Comparison of ENCODE assay signal across 25 mouse cellular contexts in genomic region chr2:34764801-34765200, GRCm38 (mm10). TPM values are rescaled to one million over a fixed set of nuclear protein-coding genes. Genes with fewer than 3 reads are reported as not detected.
A peak's percentile ranks its signal among the peaks of the same experiment; 100 is the strongest.
DNase-seq lines count a peak whose midpoint lies in the region; ATAC-seq lines count a peak whose summit lies in the region.
"Had no signal": no experiment of that assay in that cellular context is flagged by ENCODE, and none has a peak within 500 bp of the region (broad histone marks: within the 10 kb centered on the region; RNA-seq: fewer than 3 reads in every experiment).

No protein-coding gene starts in this region.

- DNase-seq in heart, adult 11 months = peak; percentile 14
- DNase-seq in ES-CJ7 (ENCODE audit: low read depth, low spot score) = peak; percentile 38
- peak; percentile 57 for DNase-seq in ZHBTc4 (ENCODE audit: low read depth, low spot score)
- DNase-seq in liver = no peak
- DNase-seq: adrenal gland, postnatal 14 days; B cell, adult 2 months; cerebellum, adult 11 months; cerebellum, adult 2 months; cerebellum, adult 9-11 months; cerebellum, postnatal 25 days; gastrocnemius, postnatal 10 days; gastrocnemius, postnatal 36 days; heart, postnatal 10 days; heart, postnatal 36 days had no signal

- no peaks in the 10 kb centered on the region for H3K9me3 ChIP-seq in heart, embryonic 12.5 days (replicated peaks)
- no peaks in the 10 kb centered on the region for H3K9me3 ChIP-seq in hindbrain, embryonic 13.5 days
- H3K9me3 ChIP-seq: embryonic facial prominence, embryonic 15.5 days; forebrain, embryonic 15.5 days; heart, embryonic 15.5 days; hindbrain, embryonic 10.5 days had no signal

- no peaks in the 10 kb centered on the region for H3K4me1 ChIP-seq in heart, embryonic 12.5 days (replicated peaks)
- no peaks in the 10 kb centered on the region for H3K4me1 ChIP-seq in hindbrain, embryonic 13.5 days (replicated peaks)
- H3K4me1 ChIP-seq: embryonic facial prominence, embryonic 12.5 days; embryonic facial prominence, embryonic 15.5 days; forebrain, embryonic 15.5 days; heart, embryonic 15.5 days; hindbrain, embryonic 10.5 days had no signal

- H3K36me3 ChIP-seq in heart, embryonic 12.5 days = no peaks in the 10 kb centered on the region
- no peaks in the 10 kb centered on the region for H3K36me3 ChIP-seq in hindbrain, embryonic 13.5 days
- H3K36me3 ChIP-seq: embryonic facial prominence, embryonic 12.5 days; embryonic facial prominence, embryonic 15.5 days; forebrain, embryonic 15.5 days; heart, embryonic 15.5 days; hindbrain, embryonic 10.5 days had no signal

- no peaks in the 10 kb centered on the region for H3K27me3 ChIP-seq in heart, embryonic 12.5 days (replicated peaks)
- H3K27me3 ChIP-seq in hindbrain, embryonic 13.5 days = no peaks in the 10 kb centered on the region
- H3K27me3 ChIP-seq: CH12.LX; embryonic facial prominence, embryonic 12.5 days; embryonic facial prominence, embryonic 15.5 days; forebrain, embryonic 15.5 days; heart, embryonic 15.5 days had no signal

- no peak overlapping the region for H3K9ac ChIP-seq in heart, embryonic 12.5 days
- H3K9ac ChIP-seq in hindbrain, embryonic 13.5 days = no peak overlapping the region
- H3K9ac ChIP-seq: embryonic facial prominence, embryonic 12.5 days; embryonic facial prominence, embryonic 15.5 days; forebrain, embryonic 15.5 days; heart, embryonic 15.5 days; hindbrain, embryonic 14.5 days had no signal

- no peak overlapping the region for H3K4me3 ChIP-seq in heart, embryonic 12.5 days
- no peak overlapping the region for H3K4me3 ChIP-seq in hindbrain, embryonic 13.5 days
- H3K4me3 ChIP-seq: embryonic facial prominence, embryonic 12.5 days; embryonic facial prominence, embryonic 15.5 days; forebrain, embryonic 15.5 days; heart, embryonic 15.5 days; hindbrain, embryonic 10.5 days had no signal

- ATAC-seq in heart, embryonic 12.5 days (ENCODE audit: insufficient number of reproducible peaks, low FRiP score) = no peak
- ATAC-seq in hindbrain, embryonic 13.5 days (ENCODE audit: low FRiP score) = no peak
- ATAC-seq: forebrain, embryonic 15.5 days; intestine, postnatal 0 days had no signal

- 88% methylated on average over 5 of the region's 12 CpGs for WGBS in heart, embryonic 12.5 days
- 82% methylated on average over 11 of the region's 12 CpGs for whole genome bisulfite sequencing in hindbrain, embryonic 13.5 days

- H3K4me2 ChIP-seq in heart, embryonic 12.5 days = no peak overlapping the region
- H3K4me2 ChIP-seq in hindbrain, embryonic 13.5 days = no peak overlapping the region
- H3K4me2 ChIP-seq: embryonic facial prominence, embryonic 12.5 days; embryonic facial prominence, embryonic 15.5 days; forebrain, embryonic 15.5 days; heart, embryonic 11.5 days; heart, embryonic 15.5 days; hindbrain, embryonic 14.5 days had no signal

- H3K27ac ChIP-seq in heart, embryonic 12.5 days (ENCODE audit: poor library complexity, severe bottlenecking) = no peak overlapping the region
- H3K27ac ChIP-seq in hindbrain, embryonic 13.5 days = no peak overlapping the region
- H3K27ac ChIP-seq: embryonic facial prominence, embryonic 12.5 days; embryonic facial prominence, embryonic 15.5 days; forebrain, embryonic 15.5 days; heart, embryonic 15.5 days; hindbrain, embryonic 10.5 days; hindbrain, embryonic 14.5 days had no signal

RNA-seq across cellular contexts. Expression of gene Hspa5, which starts 7.0 kb away (rescaled TPM):
- 916 and 917 TPM in 2 replicates for polyA plus RNA-seq in heart, embryonic 12.5 days (2016; fragmentation: Nextera tagmentation; extraction: Ambion mirVana)
- 438 and 458 TPM in 2 replicates for polyA plus RNA-seq in hindbrain, embryonic 13.5 days (2015; fragmentation: Nextera tagmentation; extraction: Ambion mirVana)

RNA-seq across cellular contexts. Expression of gene Gapvd1, which starts 9.8 kb away (rescaled TPM):
- 78.5 and 81.3 TPM in 2 replicates for polyA plus RNA-seq in heart, embryonic 12.5 days (2016; fragmentation: Nextera tagmentation; extraction: Ambion mirVana)
- 122 and 129 TPM in 2 replicates for polyA plus RNA-seq in hindbrain, embryonic 13.5 days (2015; fragmentation: Nextera tagmentation; extraction: Ambion mirVana)

RNA-seq across cellular contexts. Expression of gene Rabepk, which starts 34.9 kb away (rescaled TPM):
- polyA plus RNA-seq in heart, embryonic 12.5 days (2016; fragmentation: Nextera tagmentation; extraction: Ambion mirVana) = 26.0 and 26.1 TPM in 2 replicates
- 28.2 TPM in 2 replicates for polyA plus RNA-seq in hindbrain, embryonic 13.5 days (2015; fragmentation: Nextera tagmentation; extraction: Ambion mirVana)
